Mouse (Mus musculus): Measurements from ENCODE around the gene Sys1. TPM values are rescaled to one million over a fixed set of nuclear protein-coding genes. Genes with fewer than 3 reads are reported as not detected.

The Sys1 gene
- polyA plus RNA-seq, 1 experiment, result 75.4 TPM

- no peak overlapping the region for H3K27ac ChIP-seq (ENCODE audit: insufficient read depth, low read length)
- no peak overlapping the region for H3K4me3 ChIP-seq (replicated peaks; ENCODE audit: insufficient read depth, low read depth, low read length)
- 82% methylated on average over 6 of the region's 6 CpGs for WGBS
- TF ChIP-seq CTCF (IDR thresholded peaks at IDR 0.05; ENCODE audit: borderline replicate concordance, insufficient read depth, low read depth, low read length), result no peak
- DNase-seq, result no peak
- H3K27me3 ChIP-seq (ENCODE audit: control insufficient read depth, insufficient read depth, low read length), result no peaks in the 10 kb centered on the region; the same call in 1 of the 2 replicates
- no peaks in the 10 kb centered on the region for H3K4me1 ChIP-seq (ENCODE audit: control insufficient read depth, insufficient read depth, low read length)
Observed at GRCm38 (mm10) chr2:164519171-164519526, 62.4 kb downstream of the Sys1 start.

- Histone ChIP-seq H3K4me1 (ENCODE audit: control insufficient read depth, insufficient read depth, low read length) (no peaks in the 10 kb centered on the region), H3K27ac (ENCODE audit: insufficient read depth, low read length) (no peak overlapping the region), H3K27me3 (ENCODE audit: control insufficient read depth, insufficient read depth, low read length) (no peaks in the 10 kb centered on the region; the same call in 1 of the 2 replicates), H3K4me3 (replicated peaks; ENCODE audit: insufficient read depth, low read depth, low read length) (no peak overlapping the region)
- 13% methylated on average over 3 of the region's 3 CpGs for WGBS
- TF ChIP-seq CTCF (IDR thresholded peaks at IDR 0.05; ENCODE audit: borderline replicate concordance, insufficient read depth, low read depth, low read length), result peak; percentile 80
- TF ChIP-seq POLR2A (IDR thresholded peaks at IDR 0.05; ENCODE audit: borderline replicate concordance, insufficient read depth, low read length), result no peak
- peak in 1 of 2 experiments; percentile 33 for DNase-seq
Observed at GRCm38 (mm10) chr2:164520782-164521181, 64.0 kb downstream of the Sys1 start.

GRCm38 (mm10) chr2:164521841-164522240 lies 65.1 kb downstream of the Sys1 start:
- Histone ChIP-seq H3K27me3 (ENCODE audit: control insufficient read depth, insufficient read depth, low read length) (no peaks in the 10 kb centered on the region; the same call in 1 of the 2 replicates), H3K4me3 (replicated peaks; ENCODE audit: insufficient read depth, low read depth, low read length) (no peak overlapping the region), H3K4me1 (ENCODE audit: control insufficient read depth, insufficient read depth, low read length) (no peaks in the 10 kb centered on the region), H3K27ac (ENCODE audit: insufficient read depth, low read length) (no peak overlapping the region)
- 10% methylated on average over 11 of the region's 11 CpGs for WGBS
- DNase-seq, result no peak
- TF ChIP-seq POLR2A (IDR thresholded peaks at IDR 0.05; ENCODE audit: borderline replicate concordance, insufficient read depth, low read length) (no peak), CTCF (IDR thresholded peaks at IDR 0.05; ENCODE audit: borderline replicate concordance, insufficient read depth, low read depth, low read length) (no peak)

GRCm38 (mm10) chr2:164522280-164522679 lies 65.5 kb downstream of the Sys1 start:
- WGBS, result 28% methylated on average over 8 of the region's 8 CpGs
- no peaks in the 10 kb centered on the region for H3K4me1 ChIP-seq (ENCODE audit: control insufficient read depth, insufficient read depth, low read length)
- TF ChIP-seq CTCF (IDR thresholded peaks at IDR 0.05; ENCODE audit: borderline replicate concordance, insufficient read depth, low read depth, low read length), result no peak
- no peak for TF ChIP-seq POLR2A (IDR thresholded peaks at IDR 0.05; ENCODE audit: borderline replicate concordance, insufficient read depth, low read length)

GRCm38 (mm10) chr2:164523301-164523773 lies 66.6 kb downstream of the Sys1 start:
- WGBS, result 41% methylated on average over 10 of the region's 10 CpGs
- TF ChIP-seq CTCF (IDR thresholded peaks at IDR 0.05; ENCODE audit: borderline replicate concordance, insufficient read depth, low read depth, low read length), result no peak
- no peak for TF ChIP-seq POLR2A (IDR thresholded peaks at IDR 0.05; ENCODE audit: borderline replicate concordance, insufficient read depth, low read length)
- H3K27ac ChIP-seq (ENCODE audit: insufficient read depth, low read length), result no peak overlapping the region
- peak overlapping the region; percentile 40 for H3K4me3 ChIP-seq (replicated peaks; ENCODE audit: insufficient read depth, low read depth, low read length)
- no peaks in the 10 kb centered on the region; the same call in 1 of the 2 replicates for H3K27me3 ChIP-seq (ENCODE audit: control insufficient read depth, insufficient read depth, low read length)
- H3K4me1 ChIP-seq (ENCODE audit: control insufficient read depth, insufficient read depth, low read length), result no peaks in the 10 kb centered on the region
- DNase-seq, result peak in 1 of 2 experiments; percentile 21

More at GRCm38 (mm10) chr2:164522280-164522679, 65.5 kb downstream of the Sys1 start:
- no peak for DNase-seq
- Histone ChIP-seq H3K4me3 (replicated peaks; ENCODE audit: insufficient read depth, low read depth, low read length) (no peak overlapping the region), H3K27me3 (ENCODE audit: control insufficient read depth, insufficient read depth, low read length) (no peaks in the 10 kb centered on the region; the same call in 1 of the 2 replicates), H3K27ac (ENCODE audit: insufficient read depth, low read length) (no peak overlapping the region)

GRCm38 (mm10) chr2:164528557-164528956 lies 71.8 kb downstream of the Sys1 start:
- Histone ChIP-seq H3K27ac (ENCODE audit: insufficient read depth, low read length) (no peak overlapping the region), H3K27me3 (ENCODE audit: control insufficient read depth, insufficient read depth, low read length) (no peaks in the 10 kb centered on the region), H3K4me1 (ENCODE audit: control insufficient read depth, insufficient read depth, low read length) (no peaks in the 10 kb centered on the region), H3K4me3 (replicated peaks; ENCODE audit: insufficient read depth, low read depth, low read length) (no peak overlapping the region)
- no peak for DNase-seq
- TF ChIP-seq CTCF (IDR thresholded peaks at IDR 0.05; ENCODE audit: borderline replicate concordance, insufficient read depth, low read depth, low read length) (no peak), POLR2A (IDR thresholded peaks at IDR 0.05; ENCODE audit: borderline replicate concordance, insufficient read depth, low read length) (no peak)
- WGBS, result 60% methylated on average over 5 of the region's 5 CpGs

Other genes starting within 250 kb of the Sys1 start
- not detected in 2 replicates for gene Wfdc15b, start 235.3 kb upstream of the Sys1 start, polyA plus RNA-seq (2012; rRNA removed)
- gene Svs2, start 218.5 kb upstream of the Sys1 start, polyA plus RNA-seq (2012; rRNA removed), result not detected in 2 replicates
- not detected in 2 replicates for gene Svs3b, start 200.3 kb upstream of the Sys1 start, polyA plus RNA-seq (2012; rRNA removed)
- gene Svs4, start 178.5 kb upstream of the Sys1 start, polyA plus RNA-seq (2012; rRNA removed), result not detected in 2 replicates
- gene Svs3a, start 167.7 kb upstream of the Sys1 start, polyA plus RNA-seq (2012; rRNA removed), result not detected in 2 replicates
- gene Svs6, start 140.2 kb upstream of the Sys1 start, polyA plus RNA-seq (2012; rRNA removed), result not detected in 2 replicates
- gene Svs5, start 124.2 kb upstream of the Sys1 start, polyA plus RNA-seq (2012; rRNA removed), result 0.20 TPM in 1 of 2 replicates, not detected in the other
- 0.80 TPM in 1 of 2 replicates, not detected in the other for gene Slpi, start 67.9 kb upstream of the Sys1 start, polyA plus RNA-seq (2012; rRNA removed)
- gene Rbpjl, start 53.8 kb upstream of the Sys1 start, polyA plus RNA-seq (2012; rRNA removed), result 0.34 and 0.36 TPM in 2 replicates
- 5.5 and 5.9 TPM in 2 replicates for gene Matn4, start 51.8 kb upstream of the Sys1 start, polyA plus RNA-seq (2012; rRNA removed)
- 65.7 and 69.5 TPM in 2 replicates for gene Sdc4, start 13.1 kb upstream of the Sys1 start, polyA plus RNA-seq (2012; rRNA removed)
- gene Gm20458, start 4.0 kb downstream of the Sys1 start, polyA plus RNA-seq (2012; rRNA removed), result 16.7 and 21.0 TPM in 2 replicates
- gene Trp53tg5, start 16.8 kb downstream of the Sys1 start, polyA plus RNA-seq (2012; rRNA removed), result not detected in 2 replicates
- gene Dbndd2, start 29.1 kb downstream of the Sys1 start, polyA plus RNA-seq (2012; rRNA removed), result 428 and 462 TPM in 2 replicates
- 103 and 109 TPM in 2 replicates for gene Pigt, start 40.6 kb downstream of the Sys1 start, polyA plus RNA-seq (2012; rRNA removed)
- 0.87 and 2.1 TPM in 2 replicates for gene Wfdc2, start 105.4 kb downstream of the Sys1 start, polyA plus RNA-seq (2012; rRNA removed)
- gene Spint3, start 116.5 kb downstream of the Sys1 start, polyA plus RNA-seq (2012; rRNA removed), result not detected in 2 replicates
- gene Wfdc6a, start 128.5 kb downstream of the Sys1 start, polyA plus RNA-seq (2012; rRNA removed), result 0.24 TPM in 1 of 2 replicates, not detected in the other
- gene Eppin, start 136.6 kb downstream of the Sys1 start, polyA plus RNA-seq (2012; rRNA removed), result not detected in 2 replicates
- gene Wfdc6b, start 156.6 kb downstream of the Sys1 start, polyA plus RNA-seq (2012; rRNA removed), result 0.11 and 0.20 TPM in 2 replicates
- gene Wfdc8, start 156.7 kb downstream of the Sys1 start, polyA plus RNA-seq (2012; rRNA removed), result 0.06 TPM in 1 of 2 replicates, not detected in the other
- gene Wfdc16, start 181.8 kb downstream of the Sys1 start, polyA plus RNA-seq (2012; rRNA removed), result not detected in 2 replicates
- not detected in 2 replicates for gene Wfdc10, start 199.1 kb downstream of the Sys1 start, polyA plus RNA-seq (2012; rRNA removed)
- not detected in 2 replicates for gene Wfdc9, start 199.6 kb downstream of the Sys1 start, polyA plus RNA-seq (2012; rRNA removed)
- not detected in 2 replicates for gene Wfdc11, start 217.1 kb downstream of the Sys1 start, polyA plus RNA-seq (2012; rRNA removed)
- gene Wfdc13, start 228.1 kb downstream of the Sys1 start, polyA plus RNA-seq (2012; rRNA removed), result not detected in 2 replicates
- not detected in 2 replicates for gene Spint4, start 241.5 kb downstream of the Sys1 start, polyA plus RNA-seq (2012; rRNA removed)

All from cerebellum, adult 2 months (tissue).